Mouse (Mus musculus): ENCODE measurements around the gene Slc7a1.

The Slc7a1 gene

DNA sequence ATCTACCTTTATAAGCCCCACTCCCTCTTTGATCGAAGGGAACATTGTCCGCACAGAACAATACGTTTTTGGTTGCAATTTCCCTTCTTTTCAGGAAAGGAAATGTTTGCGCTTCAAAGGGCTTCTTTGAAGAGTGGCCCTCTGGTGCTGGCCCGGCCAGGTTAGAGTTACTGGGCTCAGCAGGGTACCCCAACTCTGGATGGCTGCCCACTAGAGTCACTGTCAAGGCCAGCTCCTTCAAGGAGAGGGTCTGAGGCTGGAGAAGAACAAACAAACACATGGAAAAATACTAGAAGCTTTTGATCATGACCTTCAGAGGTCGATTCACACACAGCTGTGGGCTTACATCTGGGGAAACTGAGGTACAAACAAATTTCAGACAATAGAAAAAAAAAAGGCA lies 6.9 kb downstream of the Slc7a1 start:
- no peak for DNase-seq (ENCODE audit: low read depth, low spot score)

DNA sequence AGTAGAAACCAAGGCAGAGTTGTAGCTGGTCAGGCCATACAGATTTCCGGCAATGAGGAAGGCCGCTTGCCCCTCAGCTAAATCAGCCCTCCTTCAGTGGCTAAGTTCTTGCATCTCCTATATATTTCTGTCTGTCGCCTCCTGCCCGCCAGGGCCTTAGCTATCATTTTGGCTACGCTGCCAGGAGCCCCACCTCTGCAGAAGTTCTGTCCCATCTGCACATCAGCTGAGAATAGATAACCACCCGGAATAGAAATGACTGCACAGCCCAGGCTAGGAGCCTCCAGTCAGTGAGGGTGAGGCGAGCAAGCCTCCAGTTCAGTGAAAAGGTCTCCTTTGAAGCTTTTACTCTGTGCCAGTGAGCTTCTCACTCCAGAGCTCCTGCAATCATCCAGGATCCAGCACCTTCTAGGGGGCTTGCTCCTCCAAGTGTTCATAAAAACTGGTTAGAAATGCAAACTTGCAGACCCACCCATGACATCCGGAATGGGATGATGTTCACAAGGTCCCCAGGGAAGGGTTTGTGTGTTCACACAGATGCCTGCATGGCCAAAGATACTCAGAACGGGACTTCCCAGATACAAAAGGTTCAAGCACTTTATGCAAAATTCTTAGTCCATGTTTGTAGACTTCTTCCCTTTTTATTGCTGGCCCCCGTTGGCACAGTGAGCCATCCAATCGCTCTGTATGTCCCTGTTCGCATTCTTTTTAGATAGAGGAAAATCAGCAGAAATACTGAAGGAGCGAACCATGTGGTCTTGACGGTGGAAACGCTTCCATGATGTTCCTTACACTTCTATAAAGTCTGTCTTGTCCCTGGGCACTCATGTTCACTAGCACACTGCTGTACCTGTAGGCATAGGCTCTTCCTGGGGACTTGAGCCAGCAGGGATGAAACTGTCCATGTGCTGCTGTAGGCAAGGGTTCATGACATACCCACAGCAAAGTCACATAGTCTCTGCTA lies 10.4 kb downstream of the Slc7a1 start:
- DNase-seq (ENCODE audit: low read depth, low spot score) = no peak

DNA sequence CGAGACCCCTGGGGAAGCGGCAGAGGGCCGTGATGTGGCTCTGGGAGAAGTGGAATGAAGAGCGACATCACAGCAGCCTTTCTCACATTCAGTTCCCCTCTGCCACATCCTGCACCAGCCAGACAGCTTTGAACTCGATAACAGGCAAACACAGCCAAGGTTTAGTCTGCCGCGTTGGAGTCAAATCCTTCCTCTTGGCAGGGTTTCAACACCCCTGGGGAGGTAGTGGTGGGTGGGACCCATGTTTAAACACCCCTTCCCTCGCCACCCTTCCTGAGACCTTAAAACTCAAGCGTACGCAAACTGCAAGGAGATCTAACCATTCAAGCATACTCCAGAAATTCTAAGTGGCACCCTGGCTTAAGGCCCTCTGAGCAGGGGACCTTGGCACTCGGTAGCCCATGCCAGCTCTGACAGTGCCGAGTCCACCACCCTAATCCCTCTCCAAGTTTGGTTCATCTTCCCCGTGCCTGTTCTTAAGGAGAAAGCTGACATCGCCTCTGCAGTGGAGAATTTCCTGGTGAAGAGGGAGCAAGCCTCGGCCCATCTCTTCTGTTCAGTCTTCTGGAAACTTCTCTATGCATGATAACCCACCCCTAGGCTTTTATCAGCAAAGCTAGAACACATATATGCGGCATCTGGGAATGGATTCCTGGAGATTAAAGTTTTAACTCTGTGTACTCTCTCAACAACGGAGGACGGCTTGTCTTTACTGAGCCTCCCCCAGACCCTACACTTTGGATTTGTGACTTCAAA lies 11.3 kb downstream of the Slc7a1 start:
- no peak for DNase-seq (ENCODE audit: low read depth, low spot score)

DNA sequence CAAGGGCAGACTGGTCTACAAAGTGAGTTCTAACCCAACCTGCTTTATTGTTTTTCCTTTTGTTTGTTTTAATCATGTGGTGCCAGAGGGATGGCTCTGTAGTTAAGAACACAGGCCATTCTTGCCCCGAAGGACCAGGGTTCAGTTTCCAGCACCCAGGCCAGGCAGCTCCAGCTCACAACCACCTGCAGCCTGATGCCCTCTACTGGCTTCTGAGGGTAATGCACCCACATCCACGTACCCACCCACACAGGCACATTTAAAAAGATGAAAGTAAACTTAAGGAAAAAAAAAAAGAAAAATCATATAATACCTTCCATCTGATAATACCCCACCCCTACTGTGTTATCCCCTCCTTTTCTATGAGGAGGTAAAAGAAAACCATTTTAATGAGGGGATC lies 11.9 kb downstream of the Slc7a1 start:
- DNase-seq (ENCODE audit: low read depth, low spot score) = no peak

DNA sequence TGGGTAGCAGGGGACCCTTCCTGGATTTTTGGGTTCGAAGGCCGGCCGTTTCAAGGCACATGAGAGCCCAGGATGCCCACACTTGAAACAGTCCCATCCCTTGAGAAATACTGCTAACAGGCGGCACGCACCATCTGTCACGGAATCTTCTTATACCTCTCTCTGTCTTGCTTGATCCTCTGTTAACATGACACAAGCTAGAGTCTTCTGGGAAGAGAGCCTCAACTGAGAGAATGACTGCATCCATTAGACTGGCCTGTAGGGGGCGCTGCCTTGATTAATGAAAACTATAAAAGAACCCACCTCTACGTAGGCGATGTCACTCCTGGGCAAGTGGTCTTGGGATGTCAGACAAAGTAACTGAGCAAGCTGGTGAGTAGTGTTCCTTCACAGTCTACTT lies 13.2 kb downstream of the Slc7a1 start:
- no peak for DNase-seq (ENCODE audit: low read depth, low spot score)

DNA sequence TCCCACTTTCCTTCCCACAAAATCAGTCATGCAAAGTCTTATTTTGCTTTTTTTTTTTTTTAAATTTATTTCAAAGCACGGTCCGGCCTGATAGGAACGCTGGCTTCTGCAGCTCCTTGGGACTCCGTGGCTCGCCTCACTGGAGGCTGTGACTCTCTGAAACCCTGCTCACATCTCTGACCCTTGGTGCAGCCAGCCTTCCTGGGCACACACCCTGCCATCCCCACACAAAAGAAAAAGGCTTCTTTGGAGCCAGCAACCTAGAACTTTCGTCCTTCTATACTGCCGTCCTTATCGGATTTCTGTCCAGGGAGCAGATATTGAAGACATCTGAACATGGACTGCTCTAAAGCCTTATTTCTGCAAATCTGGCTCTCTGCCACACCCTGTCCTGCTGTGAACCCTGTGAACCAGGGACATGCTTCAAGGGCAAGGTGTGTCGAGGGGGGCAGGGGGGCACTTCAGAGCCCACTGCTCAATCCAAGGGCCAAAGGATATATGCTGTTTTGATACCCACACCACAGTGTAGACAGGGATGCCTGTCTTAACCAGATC lies 15.1 kb downstream of the Slc7a1 start:
- no peak for DNase-seq (ENCODE audit: low read depth, low spot score)

DNA sequence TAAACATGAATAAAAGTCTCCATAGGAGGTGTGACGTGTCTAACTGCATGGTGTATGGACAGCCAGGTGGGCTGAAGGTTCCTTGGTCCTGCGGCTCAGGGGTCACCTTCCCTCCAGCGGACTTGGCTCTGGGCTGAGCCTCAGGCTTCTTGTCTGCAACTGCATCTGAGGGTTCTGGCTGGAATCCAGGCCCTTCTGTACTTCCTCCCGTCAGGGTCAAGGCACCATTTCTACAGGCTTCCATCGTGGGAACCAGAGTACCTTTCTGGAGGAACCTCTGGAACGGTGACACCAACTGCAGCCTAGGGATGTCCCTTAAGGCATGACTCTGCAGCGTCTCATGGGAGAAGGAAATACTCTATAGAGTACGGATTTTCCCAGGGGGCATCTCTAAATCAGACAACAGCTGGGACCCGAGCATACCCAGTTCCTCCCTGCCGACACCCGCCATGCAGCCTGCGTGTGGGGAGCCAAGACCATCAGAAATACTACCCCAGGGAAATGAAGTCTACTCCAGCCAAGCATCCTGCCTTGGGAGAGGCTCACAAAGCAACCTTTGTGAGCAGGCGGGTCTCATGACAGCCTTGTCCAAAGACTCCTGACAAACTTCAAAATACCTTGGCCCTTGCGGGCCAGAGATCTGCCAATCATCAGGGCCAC lies 15.7 kb downstream of the Slc7a1 start:
- DNase-seq (ENCODE audit: low read depth, low spot score) = no peak

DNA sequence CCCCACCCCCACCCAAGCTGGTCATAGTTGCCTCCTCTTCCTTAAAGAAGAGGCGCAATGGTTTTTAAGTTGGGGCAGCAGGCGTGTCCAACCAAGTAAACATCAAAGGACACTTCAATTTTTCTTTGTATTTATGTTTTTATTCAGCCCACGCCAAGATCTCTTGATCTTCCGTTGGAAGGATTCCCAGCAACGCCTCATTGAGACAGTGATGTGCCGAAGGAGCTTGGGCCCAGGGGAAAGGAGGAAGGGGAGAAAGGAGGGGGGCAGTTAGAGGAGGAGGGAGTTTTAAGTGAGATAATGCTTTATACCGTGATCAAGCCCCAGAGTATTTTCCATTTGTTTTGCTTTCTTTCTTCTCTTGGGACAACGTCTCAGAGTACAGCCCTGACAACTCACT lies 18.6 kb downstream of the Slc7a1 start:
- no peak for DNase-seq (ENCODE audit: low read depth, low spot score)

DNA sequence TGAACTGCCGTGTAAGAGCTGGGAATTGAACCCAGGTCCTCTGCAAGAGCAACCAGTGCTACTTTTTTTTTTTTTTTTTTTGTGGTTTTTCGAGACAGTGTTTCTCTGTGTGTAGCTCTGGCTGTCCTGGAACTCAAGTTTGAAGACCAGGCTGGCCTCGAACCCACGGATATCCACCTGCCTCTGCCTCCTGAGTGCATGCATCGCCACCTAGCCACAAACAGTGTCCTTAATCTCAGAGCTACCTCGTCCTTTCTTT lies 19.5 kb downstream of the Slc7a1 start:
- no peak for DNase-seq (ENCODE audit: low read depth, low spot score)

DNA sequence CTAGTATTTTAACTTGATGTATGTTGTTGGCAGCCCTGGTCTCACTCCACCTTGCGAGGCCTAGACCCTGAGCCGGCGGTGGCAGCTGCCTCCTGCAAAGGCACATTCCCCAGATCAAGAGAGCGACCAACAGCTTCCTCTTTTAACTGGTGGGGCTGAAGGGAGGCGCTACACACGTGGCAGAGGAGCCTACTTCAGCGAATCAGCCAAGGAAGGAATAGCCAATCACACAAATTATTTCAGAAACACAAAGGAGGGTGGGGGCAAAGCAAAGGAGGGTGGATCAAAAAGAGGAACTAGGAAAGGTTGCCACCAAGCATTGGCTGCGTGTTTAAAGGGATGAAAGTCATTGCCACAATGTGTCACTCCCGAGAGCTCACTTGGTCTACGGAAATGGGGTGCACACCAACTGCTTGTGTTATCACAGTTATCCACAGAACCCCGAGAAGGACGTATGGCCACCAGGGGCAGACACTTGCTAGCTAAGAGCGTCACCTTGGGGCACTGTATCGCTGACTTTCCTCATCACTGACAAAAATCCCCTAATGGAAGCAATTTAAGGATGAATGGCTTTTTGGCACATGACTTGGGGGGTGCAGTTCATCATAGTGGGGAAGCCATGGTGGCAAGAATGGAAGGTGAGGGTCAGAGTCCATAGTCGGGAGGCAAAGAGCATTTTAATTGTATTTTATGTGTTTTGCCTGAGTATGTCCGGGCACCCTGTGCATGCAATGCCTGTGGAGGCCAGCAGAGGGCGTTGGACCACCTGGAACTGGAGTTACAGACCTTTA lies 20.1 kb downstream of the Slc7a1 start:
- no peak for DNase-seq (ENCODE audit: low read depth, low spot score)

DNA sequence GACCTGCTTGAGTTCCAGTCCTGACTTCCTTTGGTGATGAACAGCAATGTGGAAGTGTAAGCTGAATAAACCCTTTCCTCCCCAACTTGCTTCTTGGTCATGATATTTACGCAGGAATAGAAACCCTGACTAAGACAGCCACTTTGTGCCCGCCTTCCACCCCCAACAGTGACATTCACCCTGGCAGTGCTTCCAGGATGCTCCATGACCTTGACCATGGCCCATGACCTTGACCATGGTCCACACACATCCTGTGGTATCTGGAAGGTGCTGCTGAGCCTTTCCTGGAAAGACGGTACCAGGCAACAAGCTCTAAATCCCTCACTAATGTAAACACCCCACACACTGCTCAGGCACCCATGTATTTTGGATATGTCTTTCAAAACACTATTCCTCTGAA lies 21.0 kb downstream of the Slc7a1 start:
- no peak for DNase-seq (ENCODE audit: low read depth, low spot score)

DNA sequence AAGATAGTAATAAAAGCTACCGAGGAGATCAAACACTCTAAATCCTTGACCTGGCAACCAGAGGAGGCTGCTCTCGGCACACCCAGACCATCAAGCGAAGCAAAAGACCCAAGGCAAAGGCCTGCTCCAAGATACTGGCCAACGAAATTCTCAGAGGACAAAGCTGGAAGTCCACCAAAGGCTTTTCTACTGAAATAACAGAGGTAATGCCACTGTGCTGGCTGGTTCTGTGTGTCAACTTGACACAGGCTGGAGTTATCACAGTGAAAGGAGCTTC lies 21.5 kb downstream of the Slc7a1 start:
- no peak for DNase-seq (ENCODE audit: low read depth, low spot score)

DNA sequence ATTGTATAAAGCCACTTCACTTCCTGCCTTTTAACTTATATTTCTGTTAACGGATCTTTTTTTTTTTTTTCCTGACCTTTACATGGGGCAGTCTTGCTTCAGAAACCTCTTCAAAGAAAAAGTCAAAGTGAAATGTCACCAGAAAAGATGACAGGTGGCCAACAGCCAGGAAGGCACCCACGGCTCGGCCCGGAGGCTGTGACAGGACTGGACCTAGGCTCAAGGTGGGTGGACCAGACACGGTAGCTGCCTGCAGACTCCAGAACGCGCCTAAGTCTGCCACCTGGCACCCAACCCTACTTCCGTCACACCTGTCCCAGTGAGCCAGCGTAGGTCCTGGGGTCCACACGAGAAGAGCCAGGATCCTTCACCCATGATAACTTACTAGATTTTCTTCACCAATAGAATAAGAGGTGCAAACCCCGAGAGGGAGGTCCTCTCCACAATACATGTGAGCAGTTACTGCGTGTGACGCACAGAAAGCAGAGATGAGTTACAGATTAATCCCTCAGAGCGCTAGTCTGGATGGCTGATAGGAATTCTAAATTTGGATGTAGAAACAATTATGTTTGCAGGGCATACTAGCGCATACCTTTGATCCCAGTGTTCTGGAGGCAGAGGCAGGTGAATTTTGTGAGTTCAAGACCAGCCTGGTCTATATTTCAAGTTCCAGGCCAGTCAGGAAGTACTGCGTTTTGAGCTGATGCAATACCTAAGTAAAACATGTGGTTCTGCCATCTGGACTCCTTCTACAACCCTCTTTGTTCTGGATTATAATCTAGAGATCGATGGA lies 22.1 kb downstream of the Slc7a1 start:
- DNase-seq (ENCODE audit: low read depth, low spot score) = no peak

DNA sequence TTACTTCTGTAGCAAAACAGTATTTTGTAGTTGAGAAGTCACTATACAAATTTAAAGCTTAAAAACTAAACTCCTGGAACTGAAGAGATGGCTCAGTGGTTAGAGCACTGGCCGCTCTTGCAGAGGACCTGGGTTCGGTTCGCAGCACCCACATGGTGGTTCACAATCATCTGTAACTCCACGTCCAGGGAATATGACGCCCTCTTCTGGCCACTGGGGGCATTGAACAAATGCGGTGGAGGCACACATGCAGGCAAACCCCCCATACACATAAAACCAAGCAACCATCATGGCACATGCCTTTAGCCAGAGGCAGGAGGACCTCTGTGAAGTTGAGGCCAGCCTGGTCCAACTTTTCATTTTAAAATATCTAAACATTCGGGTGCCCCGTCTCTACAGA lies 23.3 kb downstream of the Slc7a1 start:
- DNase-seq (ENCODE audit: low read depth, low spot score) = no peak

DNA sequence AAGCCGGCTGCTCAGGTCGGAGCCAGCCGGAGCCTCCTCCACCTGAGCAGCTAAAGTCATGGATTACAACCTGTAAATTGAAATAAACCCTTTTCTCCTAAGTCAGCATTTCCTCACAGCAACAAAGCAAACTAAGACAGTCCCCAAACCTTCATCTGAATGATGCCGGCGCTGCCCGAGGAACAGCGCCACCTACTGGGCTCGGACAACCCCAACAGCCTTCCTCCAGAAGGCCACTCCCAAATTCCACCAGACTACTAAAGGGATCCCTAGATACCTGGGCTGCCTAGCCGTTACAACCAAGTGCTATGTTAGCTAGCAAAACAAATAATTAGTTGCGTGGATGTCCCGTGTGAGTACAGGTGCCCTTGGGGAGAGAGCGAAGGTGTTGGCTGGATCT lies 24.2 kb downstream of the Slc7a1 start:
- no peak for DNase-seq (ENCODE audit: low read depth, low spot score)

DNA sequence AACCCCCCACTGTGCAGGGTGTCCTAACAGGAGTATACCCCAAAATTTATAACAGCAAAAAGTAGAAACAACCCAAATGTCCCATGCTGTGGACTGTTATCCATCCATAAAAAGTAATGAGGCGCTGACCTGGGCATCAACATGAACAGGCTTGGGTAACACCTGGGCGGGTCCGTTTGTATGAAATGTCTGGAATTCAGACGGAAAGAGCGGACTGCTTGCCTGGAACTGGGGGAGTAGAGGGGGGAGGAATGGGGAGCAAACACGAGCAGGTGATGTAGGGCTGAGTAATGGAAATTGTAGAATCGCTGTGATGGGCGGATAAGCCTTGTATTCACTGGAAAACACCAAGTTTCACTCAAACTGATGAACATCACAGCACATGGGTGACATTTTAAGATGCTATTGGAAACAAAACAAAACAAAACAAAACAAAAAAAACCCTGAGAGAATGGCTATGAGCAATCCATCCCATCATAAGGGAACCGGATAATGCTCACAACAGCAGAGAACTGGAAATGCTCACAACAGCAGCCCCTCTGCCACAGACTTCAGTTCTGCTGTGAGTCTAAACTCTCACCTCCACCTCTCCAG lies 26.5 kb downstream of the Slc7a1 start:
- no peak for DNase-seq (ENCODE audit: low read depth, low spot score)

DNA sequence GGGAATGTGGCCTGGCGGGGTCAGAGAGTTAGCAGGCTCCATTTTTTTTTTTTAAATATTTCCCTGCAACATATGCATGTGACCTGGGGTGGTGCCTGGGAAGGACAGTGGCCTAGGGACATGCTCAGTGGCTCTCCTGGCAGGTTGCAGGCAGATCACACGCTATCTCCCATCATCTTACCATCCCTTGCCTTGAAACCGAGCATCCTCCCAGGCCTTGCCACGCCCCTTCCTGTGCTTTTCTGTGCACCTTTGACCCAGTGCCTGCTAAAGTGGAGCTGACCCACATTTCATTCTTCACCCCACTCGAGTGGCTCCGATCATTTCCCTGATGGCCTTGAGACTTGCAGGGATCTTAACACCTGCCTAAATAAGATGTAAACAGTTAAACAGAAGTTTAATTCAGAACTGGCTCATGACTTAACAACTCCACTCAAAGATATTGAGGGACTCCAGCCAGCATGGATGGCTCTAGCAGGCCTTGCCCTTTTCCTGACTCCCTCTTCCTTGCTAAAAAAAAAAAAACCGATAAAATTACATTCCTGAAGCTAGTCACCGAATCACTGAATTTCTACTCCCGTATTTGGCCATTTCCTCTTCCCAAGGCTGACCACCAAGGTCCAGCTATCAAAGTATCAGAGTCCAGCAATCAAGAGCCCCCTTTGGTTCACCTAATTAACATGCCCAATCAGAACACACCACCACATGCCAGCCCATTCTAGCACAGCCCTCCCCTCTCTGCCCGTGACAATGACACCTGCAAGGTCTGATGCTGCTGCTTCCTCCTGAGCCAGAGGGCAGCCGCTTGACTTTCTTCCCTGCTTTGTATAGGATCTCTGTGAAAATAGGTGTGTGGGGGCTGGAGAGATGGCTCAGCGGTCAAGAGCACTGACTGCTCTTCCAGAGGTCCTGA lies 27.4 kb downstream of the Slc7a1 start:
- DNase-seq (ENCODE audit: low read depth, low spot score) = no peak

DNA sequence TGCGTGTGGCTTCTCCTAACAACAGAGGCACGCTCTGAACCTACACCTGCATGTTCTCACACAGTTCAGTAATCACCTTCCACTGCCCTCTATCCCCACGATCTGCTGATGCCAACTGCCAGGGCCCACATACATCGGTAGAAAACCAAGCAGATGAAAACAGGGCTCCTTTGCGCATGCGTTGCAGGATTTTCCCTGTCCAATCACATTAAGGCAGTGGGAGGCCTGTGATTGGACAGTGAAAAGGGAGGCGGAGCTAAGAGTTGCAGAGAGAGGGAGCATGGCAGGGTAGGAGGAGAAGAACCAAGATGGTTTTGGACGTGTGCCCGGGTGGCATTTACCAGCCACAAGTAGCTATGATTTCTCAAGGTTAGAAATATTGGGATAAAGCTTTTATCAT lies 28.3 kb downstream of the Slc7a1 start:
- no peak for DNase-seq (ENCODE audit: low read depth, low spot score)

DNA sequence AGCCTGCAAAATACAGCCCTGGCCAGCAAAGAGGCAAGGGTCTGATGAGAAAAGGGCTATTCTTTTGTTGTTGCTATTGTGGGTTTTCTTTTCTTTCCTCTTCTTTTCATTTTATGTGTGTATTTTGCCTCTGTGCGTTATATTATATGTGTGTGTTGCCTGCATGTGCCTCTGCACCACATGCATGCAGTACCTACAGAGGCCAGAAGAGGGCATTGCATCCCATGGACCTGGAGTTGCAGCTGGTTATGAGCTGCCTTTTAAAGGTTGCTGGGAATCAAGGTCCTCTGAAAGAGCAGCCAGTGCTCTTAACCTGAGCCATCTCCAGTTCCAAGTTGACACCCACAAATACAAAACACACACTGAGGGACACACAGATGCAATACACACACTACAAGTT lies 29.1 kb downstream of the Slc7a1 start:
- DNase-seq (ENCODE audit: low read depth, low spot score) = no peak

DNA sequence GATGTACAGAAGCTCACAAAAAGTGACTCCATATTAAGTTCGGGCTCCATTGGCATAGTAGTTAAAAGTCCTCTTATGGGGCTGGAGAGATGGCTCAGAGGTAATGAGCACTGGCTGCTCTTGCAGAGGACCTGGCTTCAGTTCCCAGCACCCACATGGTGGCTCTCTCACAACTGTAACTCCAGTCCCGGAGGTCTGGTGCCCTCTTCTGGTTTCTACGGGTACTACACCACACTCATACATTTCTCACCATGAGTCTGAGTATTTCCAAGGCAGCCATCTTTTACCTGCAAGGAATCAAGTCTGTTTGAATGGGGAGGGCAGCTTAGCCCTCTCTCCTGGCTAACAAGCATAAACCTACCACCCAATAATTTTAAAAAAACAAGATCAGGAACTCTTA lies 30.5 kb downstream of the Slc7a1 start:
- no peak for DNase-seq (ENCODE audit: low read depth, low spot score)

Measured in c-Kit-negative CD71-positive TER-119-positive erythroid progenitor cells, embryonic 14.5 days (primary cell).